Mouse (Mus musculus): ENCODE measurements around the gene Dhtkd1.

- peak; percentile 44 for TF ChIP-seq CTCF (conservative IDR thresholded peaks at IDR 0.05; ENCODE audit: insufficient read depth, insufficient read length, low read depth, low read length)
- no peak for TF ChIP-seq POLR2A (IDR thresholded peaks at IDR 0.05; ENCODE audit: low read depth, low read length)
Measured at GRCm38 (mm10) chr2:5906625-5907024, 36.0 kb downstream of the Dhtkd1 start.

Measured in kidney, adult 2 months (tissue).